Mouse (Mus musculus): ENCODE data around the gene Lsg1.
A peak's percentile ranks its signal among the peaks of the same experiment; 100 is the strongest.

Lsg1 gene

GRCm38 (mm10) chr16:30601046-30601832, 13.8 kb upstream of the Lsg1 start:
- ATAC-seq (ENCODE audit: insufficient number of reproducible peaks, low FRiP score, low TSS enrichment): no peak

DNA sequence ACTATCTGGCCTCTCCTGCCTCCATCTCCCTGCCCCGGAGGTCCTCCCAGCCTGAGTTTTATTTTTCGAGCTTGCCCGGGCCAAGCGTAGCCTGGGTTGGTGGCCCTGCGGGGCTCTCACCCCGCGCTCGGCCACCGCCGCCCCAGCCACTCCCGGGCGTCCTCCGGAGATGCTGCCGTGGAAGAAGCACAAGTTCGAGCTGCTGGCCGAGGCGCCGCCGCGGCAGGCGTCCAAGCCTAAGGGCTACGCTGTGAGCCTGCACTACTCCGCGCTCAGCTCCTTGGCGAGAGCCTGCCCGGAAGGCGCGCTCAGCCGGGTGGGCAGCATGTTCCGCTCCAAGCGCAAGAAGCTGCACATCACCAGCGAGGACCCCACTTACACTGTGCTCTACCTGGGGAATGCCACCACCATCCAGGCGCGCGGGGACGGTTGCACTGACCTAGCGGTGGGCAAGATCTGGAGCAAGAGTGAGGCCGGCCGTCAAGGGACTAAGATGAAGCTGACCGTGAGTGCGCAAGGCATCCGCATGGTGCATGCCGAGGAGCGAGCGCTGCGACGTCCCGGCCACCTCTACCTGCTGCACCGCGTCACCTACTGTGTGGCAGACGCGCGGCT, 13.1 kb upstream of the Lsg1 start:
- ATAC-seq (ENCODE audit: insufficient number of reproducible peaks, low FRiP score, low TSS enrichment): 0 out of 2 replicates have a peak, but pooled peaks have one; percentile 9

DNA sequence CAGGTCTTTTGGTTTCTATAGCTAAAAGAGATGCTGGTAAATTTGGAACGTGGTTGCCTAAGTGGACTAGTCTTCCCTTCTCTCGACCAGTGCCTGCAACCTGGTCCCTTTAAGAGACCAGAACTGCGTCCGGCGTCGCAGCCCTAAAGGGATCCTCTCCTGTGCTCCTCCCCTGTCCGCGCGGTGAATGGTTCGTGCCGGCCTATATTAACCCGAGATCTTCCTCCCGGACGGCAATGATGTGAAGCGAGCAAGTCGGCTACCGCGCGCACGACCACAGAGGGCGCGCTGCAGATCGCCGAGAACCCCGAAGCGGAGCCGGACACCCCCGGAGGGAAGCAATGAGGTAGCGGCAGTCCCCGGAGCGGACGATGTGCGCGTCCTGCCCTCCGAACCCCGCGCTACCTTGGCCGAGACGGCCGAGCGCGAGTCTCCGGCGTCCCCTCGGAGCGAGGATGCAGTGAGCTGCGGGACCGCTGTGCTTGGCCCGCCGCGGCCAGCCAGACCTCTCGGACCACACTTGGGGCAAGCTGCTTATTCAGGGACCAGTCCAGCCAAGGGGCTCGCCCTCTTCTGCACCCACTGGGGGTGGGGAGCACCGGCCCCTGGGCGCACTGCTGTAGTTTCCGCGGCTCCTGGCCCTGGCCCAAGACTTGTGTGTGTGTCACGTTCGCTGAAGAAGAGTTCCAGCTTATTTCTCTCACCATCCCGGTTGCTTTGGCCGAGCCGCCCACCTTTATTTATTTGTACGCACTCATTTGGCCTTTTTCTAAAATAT, 12.3 kb upstream of the Lsg1 start, which contains the start of gene Fam43a:
TSS of gene Fam43a (plus strand) at position 233 of the 778 bp plus-strand sequence.
- ATAC-seq (ENCODE audit: insufficient number of reproducible peaks, low FRiP score, low TSS enrichment): peak; percentile 88

- peak; percentile 46; the same call in 1 of the 2 replicates for ATAC-seq (ENCODE audit: insufficient number of reproducible peaks, low FRiP score, low TSS enrichment)
These were observed 9.7 kb upstream of the Lsg1 start for GRCm38 (mm10) chr16:30596959-30597681.

DNA sequence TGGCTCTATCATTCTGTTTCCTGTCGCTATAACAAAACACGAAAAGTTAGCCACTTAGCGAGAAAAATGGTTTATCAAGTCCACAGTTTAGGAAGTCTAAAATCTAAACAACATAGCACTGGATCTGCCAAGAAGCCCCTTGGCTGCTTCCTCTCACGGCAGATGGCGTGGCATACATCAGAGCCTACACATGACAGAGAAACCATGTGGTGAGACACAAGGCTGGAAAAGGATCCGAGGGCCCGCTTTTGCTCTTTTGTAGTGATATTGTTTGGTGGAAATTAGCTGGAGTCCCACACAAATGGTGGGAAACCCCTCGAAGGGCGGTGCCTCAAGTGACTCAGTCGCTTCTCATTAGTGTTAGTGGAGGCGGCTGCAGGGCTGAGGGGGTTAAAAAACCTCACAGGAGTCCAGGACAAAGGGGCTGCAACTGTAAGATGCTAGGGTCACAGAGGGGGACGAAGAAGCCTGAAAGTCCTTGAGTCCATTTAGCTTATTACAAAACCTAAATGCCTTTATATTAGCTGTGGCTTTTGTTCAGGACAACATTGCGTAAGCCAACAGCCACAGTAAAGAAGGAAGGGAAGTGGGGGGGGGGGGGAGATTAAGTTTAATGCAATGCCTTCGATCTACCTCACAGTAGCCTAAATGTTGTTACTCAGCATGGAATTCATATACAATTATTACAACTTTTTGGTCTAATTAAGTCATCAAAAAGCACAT, 8.6 kb upstream of the Lsg1 start:
- no peak for ATAC-seq (ENCODE audit: insufficient number of reproducible peaks, low FRiP score, low TSS enrichment)

GRCm38 (mm10) chr16:30595356-30595755, 8.0 kb upstream of the Lsg1 start:
- ATAC-seq (ENCODE audit: insufficient number of reproducible peaks, low FRiP score, low TSS enrichment): no peak

DNA sequence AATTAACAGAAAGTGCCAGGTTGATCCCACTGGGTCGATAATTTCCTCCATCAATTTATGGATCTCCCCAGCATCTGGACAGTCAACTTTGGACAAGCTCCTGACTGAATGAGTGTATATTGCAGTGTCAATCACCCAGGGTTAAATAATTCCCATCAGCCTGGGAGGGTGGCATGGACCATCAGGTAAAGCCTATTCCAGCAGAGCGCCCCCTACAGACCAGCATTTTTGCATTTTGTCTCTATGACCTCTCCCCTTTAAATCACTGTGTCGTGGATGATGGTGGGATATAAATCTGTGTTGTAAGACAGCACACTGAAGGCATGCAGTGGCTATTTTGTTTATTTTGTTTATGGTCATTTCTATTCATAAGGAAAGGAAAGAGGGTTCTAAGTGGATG, 4.6 kb upstream of the Lsg1 start:
- ATAC-seq (ENCODE audit: insufficient number of reproducible peaks, low FRiP score, low TSS enrichment): no peak

GRCm38 (mm10) chr16:30590264-30591209, 3.1 kb upstream of the Lsg1 start:
- no peak for ATAC-seq (ENCODE audit: insufficient number of reproducible peaks, low FRiP score, low TSS enrichment)

- no peak; the same call in 1 of the 2 replicates for ATAC-seq (ENCODE audit: insufficient number of reproducible peaks, low FRiP score, low TSS enrichment)
These were observed 378 bp downstream of the Lsg1 start for GRCm38 (mm10) chr16:30586935-30587493.

- no peak for ATAC-seq (ENCODE audit: insufficient number of reproducible peaks, low FRiP score, low TSS enrichment)
These were observed 6.6 kb downstream of the Lsg1 start for GRCm38 (mm10) chr16:30580765-30581164.

DNA sequence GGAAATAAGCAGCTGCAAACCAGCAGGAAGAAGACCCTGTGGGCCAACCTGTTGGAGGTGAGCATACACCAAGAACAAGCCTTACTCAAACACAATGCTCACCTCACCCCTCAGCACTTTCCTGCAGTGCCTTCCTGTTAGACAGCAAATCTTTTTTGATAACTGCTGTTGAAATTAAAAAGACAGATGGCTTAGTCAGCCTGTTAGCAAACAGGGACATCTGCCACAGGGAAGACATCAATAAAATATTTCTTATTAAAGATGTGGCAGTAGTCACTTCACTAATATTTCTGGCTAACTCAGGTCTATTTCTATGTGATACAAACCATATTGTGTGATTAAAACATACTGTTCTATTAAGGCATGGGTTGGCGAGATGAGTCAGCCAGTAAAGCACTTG, 11.0 kb downstream of the Lsg1 start:
- ATAC-seq (ENCODE audit: insufficient number of reproducible peaks, low FRiP score, low TSS enrichment): no peak

- ATAC-seq (ENCODE audit: insufficient number of reproducible peaks, low FRiP score, low TSS enrichment): no peak
These were observed 11.6 kb downstream of the Lsg1 start for GRCm38 (mm10) chr16:30575815-30576214.

- ATAC-seq (ENCODE audit: insufficient number of reproducible peaks, low FRiP score, low TSS enrichment): no peak
These were observed 15.2 kb downstream of the Lsg1 start for GRCm38 (mm10) chr16:30572239-30572638.

DNA sequence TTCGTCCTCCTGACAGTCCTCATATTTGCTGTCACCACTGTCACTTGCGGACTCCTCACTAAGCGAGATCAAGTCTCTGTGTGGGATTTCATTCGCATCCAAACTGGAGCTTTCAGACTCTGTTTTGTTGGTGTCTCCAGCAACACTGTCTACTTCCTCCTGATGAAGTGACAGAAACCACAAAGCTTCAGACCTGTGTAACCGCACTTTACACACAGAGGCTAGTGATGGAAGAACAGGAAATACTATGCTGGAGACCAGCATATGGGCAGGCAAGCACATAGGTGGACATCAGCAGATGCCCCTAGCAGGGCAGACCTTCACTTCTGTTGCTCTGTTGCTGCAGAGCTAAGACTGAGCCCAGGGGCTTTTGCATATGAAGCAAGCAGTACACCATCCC, 16.0 kb downstream of the Lsg1 start:
- ATAC-seq (ENCODE audit: insufficient number of reproducible peaks, low FRiP score, low TSS enrichment): no peak

GRCm38 (mm10) chr16:30570173-30570572, 17.2 kb downstream of the Lsg1 start:
- no peak for ATAC-seq (ENCODE audit: insufficient number of reproducible peaks, low FRiP score, low TSS enrichment)

- ATAC-seq (ENCODE audit: insufficient number of reproducible peaks, low FRiP score, low TSS enrichment): no peak
These were observed 21.8 kb downstream of the Lsg1 start for GRCm38 (mm10) chr16:30565631-30566030.

DNA sequence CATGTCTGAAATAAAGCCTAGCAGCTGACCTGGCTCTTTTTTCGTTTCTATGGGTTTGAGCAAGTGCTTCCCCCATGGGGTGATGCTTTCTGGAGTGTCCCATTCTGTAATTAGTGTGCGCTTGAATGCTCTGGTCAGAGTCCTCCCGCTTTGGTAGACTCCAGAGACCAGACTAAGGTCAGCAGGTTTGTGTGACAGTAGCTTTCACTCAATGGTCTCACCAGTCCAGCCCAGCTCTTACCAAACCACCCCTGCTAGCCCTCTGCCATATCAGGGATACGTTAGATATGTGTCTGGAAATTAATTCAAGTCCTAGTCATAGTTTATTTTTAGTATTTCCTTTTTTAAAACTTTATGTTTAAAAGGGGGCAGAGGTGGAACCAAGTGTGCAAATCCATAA, 26.8 kb downstream of the Lsg1 start:
- ATAC-seq (ENCODE audit: insufficient number of reproducible peaks, low FRiP score, low TSS enrichment): no peak

DNA sequence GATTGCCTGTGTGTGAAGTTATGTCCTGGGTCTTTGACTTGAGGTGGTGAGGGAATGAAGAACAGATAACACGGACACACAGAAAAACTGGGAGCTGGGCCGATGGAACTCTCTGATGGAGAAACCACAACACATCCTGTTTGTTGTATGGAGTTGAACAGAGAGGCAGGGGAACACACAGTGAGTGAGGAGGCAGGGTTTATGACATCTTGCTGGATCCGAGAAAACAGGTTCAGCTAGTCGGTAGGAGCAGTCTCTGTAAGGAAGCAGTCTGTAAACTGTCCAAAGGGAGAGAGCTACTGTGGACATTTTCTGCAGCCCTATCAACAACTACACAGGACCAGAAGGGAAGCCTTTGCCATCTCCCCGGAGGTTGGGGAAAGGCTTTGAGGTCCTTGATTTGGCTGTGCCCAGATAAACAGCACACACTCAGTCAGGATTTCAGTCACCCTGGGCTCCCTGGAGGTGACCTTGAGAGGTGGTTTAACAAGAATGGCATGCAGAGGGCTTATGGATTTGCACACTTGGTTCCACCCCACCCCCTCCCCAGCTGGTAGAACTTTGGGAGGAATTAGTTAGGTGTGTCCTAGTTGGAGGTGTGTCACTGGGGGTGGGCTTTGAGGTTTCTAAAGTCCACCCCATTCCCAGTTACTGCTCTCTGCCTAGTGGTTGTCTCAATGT, 27.9 kb downstream of the Lsg1 start:
- no peak for ATAC-seq (ENCODE audit: insufficient number of reproducible peaks, low FRiP score, low TSS enrichment)
